Mouse (Mus musculus): ENCODE measurements at regions not wholly inside any gene's neighbourhood (a gene's known extent, or its start where the extent isn't known, plus 50 kb on each side); places are given as distances from the start of the nearest gene placed in this dataset.

GRCm38 (mm10) chr11:44340531-44340930 lies 59.3 kb upstream of the Il12b start:
- no peak for DNase-seq (ENCODE audit: low read depth)

- DNase-seq (ENCODE audit: low read depth), result no peak
These were observed 51.6 kb upstream of the Il12b start for GRCm38 (mm10) chr11:44348308-44348707.

- DNase-seq (ENCODE audit: low read depth), result no peak
These were observed 50.3 kb upstream of the Il12b start for GRCm38 (mm10) chr11:44349546-44349945.
